Mouse (Mus musculus): ENCODE results near the gene Card11. TPM values are rescaled to one million over a fixed set of nuclear protein-coding genes. Genes with fewer than 3 reads are reported as not detected.

Gene Card11
- polyA plus RNA-seq, 1 experiment from 2014 or later = 0.07 TPM

DNA sequence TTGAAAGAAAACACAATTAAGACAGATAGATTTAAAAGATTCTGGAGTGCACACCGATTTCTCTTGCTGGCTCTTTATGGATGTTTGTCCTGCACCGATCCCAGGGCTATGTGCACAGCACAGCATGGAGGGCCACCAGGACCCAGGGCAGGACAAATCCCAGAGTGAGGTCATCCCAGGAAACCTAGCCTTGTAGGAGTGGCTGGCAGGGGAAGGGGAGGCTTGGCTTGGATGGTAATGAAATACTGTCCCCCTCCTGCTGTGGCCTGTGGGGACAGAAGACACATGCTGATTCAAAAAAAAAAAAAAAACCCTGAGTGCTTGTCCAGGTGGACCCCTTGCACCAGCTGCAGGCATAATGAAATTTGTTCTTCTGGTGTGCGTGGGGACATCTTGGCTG lies 64.5 kb downstream of the Card11 start:
- no peak for DNase-seq (ENCODE audit: low spot score)
- Histone ChIP-seq H3K27ac (replicated peaks) (no peak overlapping the region), H3K36me3 (no peaks in the 10 kb centered on the region), H3K4me3 (no peak overlapping the region), H3K9me3 (replicated peaks) (no peaks in the 10 kb centered on the region), H3K4me1 (no peaks in the 10 kb centered on the region), H3K27me3 (ENCODE audit: low read depth, poor library complexity, severe bottlenecking) (no peaks in the 10 kb centered on the region)
- 91% methylated on average over 3 of the region's 3 CpGs for WGBS

DNA sequence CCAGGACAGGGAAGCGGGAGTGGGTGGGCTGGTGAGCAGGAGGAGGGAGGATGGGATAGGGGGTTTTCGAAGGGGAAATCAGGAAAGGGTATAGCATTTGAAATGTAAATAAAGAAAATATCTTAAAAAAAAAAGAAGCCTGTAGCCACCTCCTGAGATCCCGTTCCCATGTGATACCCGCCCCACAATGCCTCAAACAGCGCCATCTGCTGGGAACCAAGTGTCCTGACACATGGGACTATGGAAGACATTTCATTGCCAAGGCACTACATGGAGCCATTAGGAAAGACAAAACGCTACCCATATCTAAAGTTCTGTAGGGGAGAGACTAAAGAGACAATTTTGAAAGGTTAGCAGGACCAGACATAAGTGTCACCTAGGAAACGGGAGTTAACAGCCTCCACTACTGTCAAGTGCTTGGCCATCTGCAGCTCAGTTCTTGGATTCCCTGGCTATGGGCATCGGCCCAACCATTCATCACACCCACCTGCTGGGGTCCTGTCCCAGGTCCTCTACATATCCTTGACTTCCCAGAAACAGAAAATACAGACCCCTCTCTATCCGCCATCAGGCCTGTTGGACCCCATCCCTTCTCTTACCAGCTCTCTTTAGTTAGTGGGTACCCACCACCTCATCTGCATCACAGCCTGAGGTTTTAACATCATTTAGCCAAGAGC lies 65.6 kb downstream of the Card11 start:
- no peaks in the 10 kb centered on the region for H3K27me3 ChIP-seq (ENCODE audit: low read depth, poor library complexity, severe bottlenecking)
- H3K9me3 ChIP-seq (replicated peaks) = no peaks in the 10 kb centered on the region
- H3K27ac ChIP-seq (replicated peaks) = no peak overlapping the region
- DNase-seq (ENCODE audit: low spot score) = no peak
- WGBS = 85% methylated on average over 9 of the region's 9 CpGs
- H3K36me3 ChIP-seq = no peaks in the 10 kb centered on the region
- no peaks in the 10 kb centered on the region for H3K4me1 ChIP-seq
- no peak overlapping the region for H3K4me3 ChIP-seq

GRCm38 (mm10) chr5:140931523-140932229 lies 68.7 kb downstream of the Card11 start:
- no peak overlapping the region for H3K27ac ChIP-seq (replicated peaks)
- 80% methylated on average over 5 of the region's 5 CpGs for WGBS
- no peaks in the 10 kb centered on the region for H3K9me3 ChIP-seq (replicated peaks)
- no peak for DNase-seq (ENCODE audit: low spot score)
- H3K27me3 ChIP-seq (ENCODE audit: low read depth, poor library complexity, severe bottlenecking) = no peaks in the 10 kb centered on the region
- no peak overlapping the region for H3K4me3 ChIP-seq
- no peaks in the 10 kb centered on the region for H3K4me1 ChIP-seq
- no peaks in the 10 kb centered on the region for H3K36me3 ChIP-seq

GRCm38 (mm10) chr5:140918519-140918918 lies 81.9 kb downstream of the Card11 start:
- Histone ChIP-seq H3K27ac (replicated peaks) (no peak overlapping the region), H3K4me1 (no peaks in the 10 kb centered on the region), H3K27me3 (ENCODE audit: low read depth, poor library complexity, severe bottlenecking) (no peaks in the 10 kb centered on the region), H3K9me3 (replicated peaks) (peaks cover 12% of the 10 kb centered on the region), H3K4me3 (no peak overlapping the region), H3K36me3 (no peaks in the 10 kb centered on the region)
- no peak for DNase-seq (ENCODE audit: low spot score)
- WGBS = 94% methylated on average over 1 of the region's 1 CpGs

GRCm38 (mm10) chr5:140917807-140918206 lies 82.6 kb downstream of the Card11 start:
- no peak for DNase-seq (ENCODE audit: low spot score)
- Histone ChIP-seq H3K4me3 (no peak overlapping the region), H3K36me3 (no peaks in the 10 kb centered on the region)

GRCm38 (mm10) chr5:140910841-140911240 lies 89.5 kb downstream of the Card11 start:
- DNase-seq (ENCODE audit: low spot score) = no peak
- Histone ChIP-seq H3K27me3 (ENCODE audit: low read depth, poor library complexity, severe bottlenecking) (no peaks in the 10 kb centered on the region), H3K9me3 (replicated peaks) (peaks cover 6% of the 10 kb centered on the region; the same call in 1 of the 2 replicates), H3K4me1 (no peaks in the 10 kb centered on the region), H3K4me3 (no peak overlapping the region), H3K27ac (replicated peaks) (no peak overlapping the region), H3K36me3 (no peaks in the 10 kb centered on the region)
- WGBS = 70% methylated on average over 5 of the region's 5 CpGs

More at GRCm38 (mm10) chr5:140917807-140918206, 82.6 kb downstream of the Card11 start:
- H3K27me3 ChIP-seq (ENCODE audit: low read depth, poor library complexity, severe bottlenecking) = no peaks in the 10 kb centered on the region
- H3K27ac ChIP-seq (replicated peaks) = no peak overlapping the region
- no peaks in the 10 kb centered on the region for H3K4me1 ChIP-seq
- peaks cover 12% of the 10 kb centered on the region for H3K9me3 ChIP-seq (replicated peaks)
- 90% methylated on average over 1 of the region's 1 CpGs for WGBS

DNA sequence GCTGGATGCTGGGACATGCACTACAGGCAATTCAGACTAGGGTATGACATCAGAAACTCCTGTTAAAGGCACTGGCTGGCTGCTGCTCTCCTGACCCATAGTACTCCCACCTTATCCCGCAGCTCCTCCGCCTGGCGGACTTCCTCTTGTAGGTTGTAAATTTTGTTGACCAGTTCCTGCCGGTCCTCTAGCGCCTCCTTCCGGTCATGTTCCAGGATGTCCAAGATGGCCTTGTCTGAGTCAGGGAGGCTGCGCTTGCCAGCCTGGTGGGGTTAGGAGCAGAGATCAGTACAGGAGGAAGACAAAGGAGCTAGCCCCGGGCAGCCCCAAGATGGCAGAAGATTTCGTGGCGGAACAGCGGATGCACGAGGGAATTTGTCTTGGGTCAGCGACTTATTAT lies 99.5 kb downstream of the Card11 start:
- no peaks in the 10 kb centered on the region for H3K9me3 ChIP-seq (replicated peaks)
- no peaks in the 10 kb centered on the region for H3K27me3 ChIP-seq (ENCODE audit: low read depth, poor library complexity, severe bottlenecking)
- no peaks in the 10 kb centered on the region for H3K36me3 ChIP-seq
- H3K4me1 ChIP-seq = no peaks in the 10 kb centered on the region
- H3K27ac ChIP-seq (replicated peaks) = no peak overlapping the region
- DNase-seq (ENCODE audit: low spot score) = no peak
- WGBS = 86% methylated on average over 13 of the region's 13 CpGs
- H3K4me3 ChIP-seq = no peak overlapping the region

DNA sequence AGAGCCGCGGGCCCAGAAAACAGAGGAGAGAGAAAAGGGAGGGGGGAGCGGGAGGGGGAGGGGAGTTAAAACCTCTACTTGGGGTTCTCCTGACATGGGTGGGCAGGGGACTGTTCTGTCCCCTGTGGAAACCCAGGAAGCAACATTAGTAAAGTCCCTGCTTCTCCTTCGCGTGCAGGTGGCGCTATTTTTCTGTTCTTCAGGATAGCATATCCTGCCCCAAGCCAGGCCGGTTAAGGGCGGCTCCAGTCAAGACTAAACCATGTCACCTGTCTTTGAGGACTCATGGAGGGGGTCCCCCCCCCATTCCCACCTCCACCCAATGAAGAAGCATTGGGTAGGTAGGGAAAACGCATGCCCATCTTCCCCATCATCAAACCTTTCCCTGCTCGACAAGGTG lies 109.3 kb downstream of the Card11 start:
- no peak overlapping the region for H3K27ac ChIP-seq (replicated peaks)
- H3K27me3 ChIP-seq (ENCODE audit: low read depth, poor library complexity, severe bottlenecking) = no peaks in the 10 kb centered on the region
- H3K9me3 ChIP-seq (replicated peaks) = no peaks in the 10 kb centered on the region
- H3K4me1 ChIP-seq = no peaks in the 10 kb centered on the region
- no peaks in the 10 kb centered on the region for H3K36me3 ChIP-seq
- DNase-seq (ENCODE audit: low spot score) = no peak
- H3K4me3 ChIP-seq = no peak overlapping the region
- 56% methylated on average over 10 of the region's 10 CpGs for WGBS

DNA sequence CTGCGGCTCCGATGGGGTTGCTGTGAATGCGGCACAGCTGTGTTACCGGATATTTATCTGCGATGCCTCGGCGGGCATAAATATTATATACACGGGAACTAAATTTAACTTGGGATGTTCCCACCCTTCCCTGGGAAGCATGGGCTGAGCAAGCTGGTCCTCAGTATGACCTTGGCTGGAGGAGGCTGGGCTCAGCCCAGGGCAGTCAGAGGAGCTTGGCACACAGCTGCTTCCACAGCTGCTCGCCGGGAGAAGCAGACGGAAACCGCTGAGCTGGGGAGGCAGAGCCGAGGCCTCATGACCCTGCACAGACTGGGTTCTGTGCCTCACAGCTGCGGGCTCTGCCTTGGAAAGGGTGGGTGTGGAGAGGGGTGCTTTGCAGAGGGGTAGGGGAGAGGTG lies 110.3 kb downstream of the Card11 start:
- WGBS = 80% methylated on average over 14 of the region's 14 CpGs
- Histone ChIP-seq H3K4me3 (no peak overlapping the region), H3K4me1 (no peaks in the 10 kb centered on the region), H3K36me3 (no peaks in the 10 kb centered on the region), H3K27me3 (ENCODE audit: low read depth, poor library complexity, severe bottlenecking) (no peaks in the 10 kb centered on the region), H3K9me3 (replicated peaks) (no peaks in the 10 kb centered on the region), H3K27ac (replicated peaks) (no peak overlapping the region)
- DNase-seq (ENCODE audit: low spot score) = no peak

DNA sequence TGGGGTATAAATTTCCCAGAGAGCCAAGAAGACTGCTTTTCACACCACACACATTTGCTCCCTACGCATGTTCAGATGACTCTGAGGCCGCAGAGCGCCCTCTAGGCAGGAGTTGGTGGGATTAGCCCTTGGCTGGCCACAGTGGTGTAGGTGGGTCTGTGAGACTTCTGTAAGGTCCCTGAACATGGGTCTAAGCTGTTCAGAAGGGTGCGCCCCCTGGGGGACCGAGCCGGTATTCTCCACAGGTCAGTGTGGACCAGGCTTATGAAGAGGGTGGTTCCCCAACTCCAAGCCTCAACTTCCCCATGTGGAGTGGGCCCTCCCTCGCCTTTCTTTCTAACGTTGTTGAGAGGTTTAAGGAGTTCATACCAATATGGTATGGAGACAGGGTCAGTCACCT lies 110.8 kb downstream of the Card11 start:
- 38% methylated on average over 8 of the region's 8 CpGs for whole genome bisulfite sequencing
- H3K27ac ChIP-seq (replicated peaks) = no peak overlapping the region
- no peaks in the 10 kb centered on the region for H3K36me3 ChIP-seq
- DNase-seq (ENCODE audit: low spot score) = peak; percentile 36
- no peaks in the 10 kb centered on the region for H3K27me3 ChIP-seq (ENCODE audit: low read depth, poor library complexity, severe bottlenecking)
- no peaks in the 10 kb centered on the region for H3K9me3 ChIP-seq (replicated peaks)
- H3K4me3 ChIP-seq = no peak overlapping the region
- H3K4me1 ChIP-seq = no peaks in the 10 kb centered on the region

- Histone ChIP-seq H3K27ac (replicated peaks) (no peak overlapping the region), H3K4me3 (no peak overlapping the region), H3K27me3 (ENCODE audit: low read depth, poor library complexity, severe bottlenecking) (no peaks in the 10 kb centered on the region), H3K36me3 (no peaks in the 10 kb centered on the region), H3K4me1 (no peaks in the 10 kb centered on the region), H3K9me3 (replicated peaks) (0 out of 2 replicates have a peak, but pooled peaks cover 6% of the 10 kb centered on the region)
- no peak for DNase-seq (ENCODE audit: low spot score)
- 90% methylated on average over 8 of the region's 8 CpGs for WGBS
These were observed 112.5 kb downstream of the Card11 start for GRCm38 (mm10) chr5:140887871-140888270.

GRCm38 (mm10) chr5:140884966-140885365 lies 115.4 kb downstream of the Card11 start:
- DNase-seq (ENCODE audit: low spot score) = no peak
- H3K36me3 ChIP-seq = no peaks in the 10 kb centered on the region
- H3K9me3 ChIP-seq (replicated peaks) = 0 out of 2 replicates have a peak, but pooled peaks cover 6% of the 10 kb centered on the region
- H3K27me3 ChIP-seq (ENCODE audit: low read depth, poor library complexity, severe bottlenecking) = no peaks in the 10 kb centered on the region
- no peaks in the 10 kb centered on the region for H3K4me1 ChIP-seq
- no peak overlapping the region for H3K4me3 ChIP-seq
- 67% methylated on average over 13 of the region's 13 CpGs for WGBS
- no peak overlapping the region for H3K27ac ChIP-seq (replicated peaks)

DNA sequence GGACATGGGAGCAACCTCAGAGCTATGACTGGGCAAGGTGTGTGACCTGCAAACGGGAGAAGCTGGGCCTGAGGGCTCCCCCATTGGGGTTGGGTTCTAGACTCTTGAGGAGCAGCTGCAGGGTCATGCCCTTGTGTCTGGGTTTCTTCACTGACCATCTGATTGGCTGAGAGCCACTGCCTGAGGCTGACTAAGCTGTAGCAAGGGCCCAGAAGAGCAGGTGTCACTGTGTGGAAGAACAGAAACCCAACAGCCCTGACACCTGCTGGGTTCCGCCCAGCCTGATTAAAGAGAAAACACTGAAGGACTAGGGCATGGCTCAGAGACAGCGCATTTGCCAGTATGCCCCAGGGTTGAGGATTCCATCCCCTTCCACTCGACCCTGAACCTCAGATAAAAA lies 118.0 kb downstream of the Card11 start:
- Histone ChIP-seq H3K27ac (replicated peaks) (no peak overlapping the region), H3K36me3 (no peaks in the 10 kb centered on the region), H3K27me3 (ENCODE audit: low read depth, poor library complexity, severe bottlenecking) (no peaks in the 10 kb centered on the region), H3K4me1 (no peaks in the 10 kb centered on the region), H3K9me3 (replicated peaks) (peaks cover 6% of the 10 kb centered on the region; the same call in 1 of the 2 replicates), H3K4me3 (no peak overlapping the region)
- DNase-seq (ENCODE audit: low spot score) = no peak
- WGBS = 79% methylated on average over 4 of the region's 4 CpGs
